Mouse (Mus musculus) heart, adult 8-10 months (tissue): Measurements from ENCODE around the gene Osbpl7. TPM values are rescaled to one million over a fixed set of nuclear protein-coding genes. Genes with fewer than 3 reads are reported as not detected.

ENCODE experiments used
- DNase-seq: peaks from one replicate; pipeline ENCODE4 v3.0.0; 2022; ENCODE audit warnings: low spot score
- total RNA-seq, 4 experiments: library from RNA; stranded (reverse); gene quantifications; 2 replicates each; pipeline ENCODE4 v1.2.4; 2022

Osbpl7 gene
- 1 to 10 TPM; 3.4 to 5.3 (median 3.9) TPM for total RNA-seq

- DNase-seq = peak; percentile 68
These were observed at the start of gene Osbpl7 for GRCm38 (mm10) chr11:97050216-97050943. Gene Osbpl7, plus strand, starts transcription at chr11:97050628.

- DNase-seq = no peak
These were observed 47.3 kb upstream of the Osbpl7 start for GRCm38 (mm10) chr11:97003170-97003569.

GRCm38 (mm10) chr11:97007093-97007794 lies 43.2 kb upstream of the Osbpl7 start:
- DNase-seq = no peak

- no peak for DNase-seq
These were observed 41.1 kb upstream of the Osbpl7 start for GRCm38 (mm10) chr11:97009198-97009790.

GRCm38 (mm10) chr11:97013121-97013670 lies 37.2 kb upstream of the Osbpl7 start, which contains the start of gene Sp6:
Gene Sp6, plus strand, starts transcription at chr11:97013394.
- DNase-seq = no peak

- DNase-seq = no peak
These were observed 32.5 kb upstream of the Osbpl7 start for GRCm38 (mm10) chr11:97017696-97018582.

- no peak for DNase-seq
These were observed 31.7 kb upstream of the Osbpl7 start for GRCm38 (mm10) chr11:97018583-97019344.

- no peak for DNase-seq
These were observed 31.1 kb upstream of the Osbpl7 start for GRCm38 (mm10) chr11:97019345-97019708.

- DNase-seq = no peak
These were observed 29.2 kb upstream of the Osbpl7 start for GRCm38 (mm10) chr11:97021121-97021765.

GRCm38 (mm10) chr11:97021873-97022484 lies 28.4 kb upstream of the Osbpl7 start:
- peak; percentile 55 for DNase-seq

GRCm38 (mm10) chr11:97024977-97025376 lies 25.5 kb upstream of the Osbpl7 start:
- DNase-seq = no peak

- DNase-seq = peak; percentile 82
These were observed 24.6 kb upstream of the Osbpl7 start for GRCm38 (mm10) chr11:97025721-97026344.

- peak; percentile 88 for DNase-seq
These were observed 20.6 kb upstream of the Osbpl7 start, which contains the start of gene Scrn2 for GRCm38 (mm10) chr11:97029686-97030417. Gene Scrn2, plus strand, starts transcription at chr11:97029938.

GRCm38 (mm10) chr11:97030426-97030825 lies 20.0 kb upstream of the Osbpl7 start:
- no peak for DNase-seq

GRCm38 (mm10) chr11:97031977-97032376 lies 18.5 kb upstream of the Osbpl7 start:
- no peak for DNase-seq

GRCm38 (mm10) chr11:97032499-97032898 lies 17.9 kb upstream of the Osbpl7 start:
- no peak for DNase-seq

- DNase-seq = no peak
These were observed 16.6 kb upstream of the Osbpl7 start for GRCm38 (mm10) chr11:97033781-97034180.

GRCm38 (mm10) chr11:97036141-97036540 lies 14.3 kb upstream of the Osbpl7 start:
- DNase-seq = no peak
